Mouse (Mus musculus) G1E-ER4 (cell line): ENCODE measurements around the gene Wdpcp. TPM values are rescaled to one million over a fixed set of nuclear protein-coding genes. Genes with fewer than 3 reads are reported as not detected.
A peak's percentile ranks its signal among the peaks of the same experiment; 100 is the strongest.

ENCODE experiments used
- GATA1 ChIP-seq: IDR thresholded peaks from one replicate; pipeline ENCODE4 v1.8.0; 2012; ENCODE audit warnings: low read length, inconsistent platforms
- polyA plus RNA-seq: library from polyadenylated mRNA; stranded (reverse); fragments of >175 nt; gene quantifications from 2 replicates; pipeline ENCODE4 v1.2.3, GENCODE M21; 2012

Gene Wdpcp
- polyA plus RNA-seq: 0.08 and 0.18 TPM in 2 replicates

DNA sequence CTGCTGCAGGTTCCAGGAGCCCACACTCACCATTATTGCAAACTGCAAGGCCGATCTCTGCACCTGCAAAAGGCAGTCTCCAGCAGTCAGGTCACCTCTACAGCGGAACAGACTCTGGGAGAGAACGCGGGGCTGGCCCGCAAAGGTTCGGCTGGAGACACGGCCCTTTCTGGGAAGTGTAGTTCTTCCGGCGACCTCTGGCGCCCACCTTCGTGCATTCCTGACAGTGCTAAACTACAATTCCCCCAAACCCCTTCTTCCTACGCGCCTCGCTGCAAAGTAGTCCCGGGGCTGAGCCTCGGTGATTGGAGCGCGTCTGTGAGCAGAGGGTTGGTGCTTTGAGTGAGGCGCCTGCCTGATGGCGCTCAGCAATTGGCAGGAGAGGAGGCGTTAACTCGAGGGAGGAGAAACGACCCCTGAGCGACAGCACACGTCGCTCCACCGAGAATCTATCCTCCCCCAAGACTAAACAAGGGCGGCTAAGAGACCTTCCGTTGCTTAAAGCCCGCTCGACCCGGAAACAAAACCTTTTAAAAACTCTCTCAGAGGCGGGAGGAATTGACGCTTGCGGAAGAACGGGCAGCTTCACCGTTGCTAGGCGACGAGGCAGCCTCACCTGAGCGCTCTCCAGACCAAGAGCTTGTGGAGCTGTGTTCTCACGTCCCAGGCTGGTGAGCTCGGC, at the start of gene Wdpcp, which contains the start of gene Mdh1:
Wdpcp (plus strand) TSS at position 536 of the 682 bp plus-strand sequence.
Mdh1 (minus strand) TSS at position 668 of the 682 bp plus-strand sequence.
- no peak for TF ChIP-seq GATA1

DNA sequence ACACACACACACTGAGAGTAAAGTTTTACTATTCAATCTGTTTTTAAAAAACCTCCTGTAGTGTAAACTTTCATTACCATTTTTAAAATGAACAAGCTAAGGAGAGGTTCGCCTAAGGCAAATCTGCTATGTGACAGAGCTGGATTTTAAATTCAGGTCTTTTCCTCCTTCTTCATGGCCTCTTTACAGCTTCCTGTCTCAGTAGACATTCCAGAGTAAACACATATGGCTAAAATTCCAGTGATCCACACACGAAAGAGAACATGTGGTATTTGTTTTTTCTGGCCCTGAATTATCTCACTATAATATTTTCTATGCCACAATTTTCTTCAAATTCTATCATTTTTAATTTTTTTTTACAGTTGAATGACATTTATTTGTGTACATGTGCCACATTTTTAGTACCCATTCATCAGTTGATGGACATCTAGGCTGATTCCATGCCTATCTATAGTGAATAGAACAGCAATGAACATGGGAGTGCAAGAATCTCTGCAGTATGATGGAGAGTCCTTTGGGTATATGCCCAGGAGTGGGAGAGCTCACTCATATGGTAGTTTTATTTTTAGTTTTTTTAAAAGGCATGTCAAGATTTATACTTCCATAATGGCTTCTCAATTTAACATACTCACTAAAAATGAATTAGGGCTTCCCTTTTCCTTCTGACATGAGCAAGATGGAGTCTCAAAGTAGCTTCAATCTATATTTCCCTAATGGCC, 43.2 kb upstream of the Wdpcp start:
- TF ChIP-seq GATA1: no peak

DNA sequence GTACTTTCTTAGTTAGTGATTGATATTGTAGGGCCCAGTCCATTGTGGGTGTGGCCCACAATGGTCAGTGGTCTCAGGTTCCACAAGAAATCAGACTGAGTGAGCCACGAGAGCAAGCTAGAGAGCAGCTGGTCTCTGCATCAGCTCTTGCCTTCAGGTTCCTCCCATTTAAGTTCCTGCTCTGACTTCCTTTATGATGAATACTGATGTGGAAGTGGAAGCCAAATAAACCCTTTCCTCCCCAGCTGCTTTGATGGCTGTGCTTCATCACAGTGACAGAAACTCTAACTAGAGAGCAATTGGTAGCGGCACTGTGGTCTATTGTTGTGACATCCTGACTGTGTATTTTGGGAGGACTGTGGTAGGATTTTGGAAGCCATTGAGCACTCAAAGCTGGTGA, 32.0 kb upstream of the Wdpcp start:
- TF ChIP-seq GATA1: no peak

DNA sequence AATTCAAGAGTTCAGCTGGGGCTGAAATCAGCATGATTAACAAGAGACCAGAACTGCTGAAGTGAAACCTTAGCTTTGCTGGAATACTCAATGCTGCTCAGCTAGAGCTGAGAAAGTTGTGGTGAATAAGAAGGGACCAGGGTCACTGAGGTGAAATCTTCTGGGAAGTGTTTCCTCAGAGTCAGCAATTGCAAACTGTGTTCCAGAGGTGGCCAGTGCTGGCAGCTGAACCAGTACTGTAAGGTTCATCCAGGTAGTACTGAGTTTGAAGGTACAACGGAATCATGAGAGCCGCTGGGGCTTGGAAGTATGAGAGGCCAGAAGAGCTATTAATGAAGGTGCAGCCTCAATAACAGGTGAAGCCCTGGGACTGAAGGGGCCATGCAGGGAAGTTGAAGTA, 31.4 kb upstream of the Wdpcp start:
- no peak for TF ChIP-seq GATA1

DNA sequence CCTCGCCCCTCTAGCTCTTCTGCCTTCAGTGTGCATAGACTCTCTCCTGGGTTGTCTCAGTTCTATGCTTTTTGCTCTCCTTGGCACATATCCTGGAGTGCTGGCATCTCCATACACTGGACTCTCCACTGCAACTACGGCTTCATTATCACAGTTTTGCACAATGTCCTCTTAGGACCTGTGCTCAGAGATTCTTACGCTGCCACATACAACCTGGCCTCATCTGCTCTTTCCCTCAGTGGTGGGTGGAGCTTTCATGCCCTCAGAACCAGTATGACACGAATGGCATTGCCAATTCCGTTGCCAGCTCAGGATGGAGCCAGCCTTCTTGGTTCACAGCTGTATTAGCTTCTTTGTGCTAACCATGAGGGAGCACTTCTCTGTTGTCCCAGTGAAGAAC, 29.3 kb upstream of the Wdpcp start:
- TF ChIP-seq GATA1: no peak

DNA sequence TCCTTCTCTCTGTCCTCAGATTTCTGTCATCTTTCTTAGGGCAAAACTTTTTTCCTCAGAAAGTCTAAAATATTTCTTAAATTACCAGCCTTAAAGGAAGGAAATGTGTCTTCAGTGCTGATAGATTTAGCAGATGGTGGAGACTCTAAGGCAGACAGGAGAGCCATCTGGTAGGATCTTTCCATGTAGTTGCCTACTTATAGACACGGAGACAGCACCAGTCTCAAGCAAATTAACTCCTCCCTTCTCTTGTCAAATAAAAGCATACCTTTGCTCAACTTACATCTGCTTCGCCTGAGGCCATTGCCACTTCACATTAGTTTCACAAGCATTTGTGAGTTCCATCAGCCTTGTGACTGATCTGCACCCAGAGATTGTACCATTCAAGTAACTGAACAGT, 27.0 kb upstream of the Wdpcp start:
- TF ChIP-seq GATA1: no peak

DNA sequence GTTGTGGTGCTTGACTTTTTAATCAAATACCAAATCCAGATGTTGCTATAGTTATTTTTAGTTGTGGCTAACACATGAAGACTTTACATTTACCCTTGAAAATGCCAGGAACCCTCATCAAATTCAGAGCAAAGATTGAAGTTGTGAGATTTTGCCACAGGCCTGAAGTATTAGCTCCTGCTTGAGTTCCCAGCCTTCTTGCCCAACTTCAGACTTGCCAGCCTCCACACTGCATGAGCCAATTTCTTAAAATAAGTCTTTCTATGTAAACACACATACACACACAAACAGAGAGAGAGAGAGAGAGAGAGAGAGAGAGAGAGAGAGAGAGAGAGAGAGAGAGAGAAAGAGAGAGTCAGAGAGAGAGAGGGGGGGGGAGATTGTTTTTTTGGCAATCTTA, 26.1 kb upstream of the Wdpcp start:
- TF ChIP-seq GATA1: no peak

DNA sequence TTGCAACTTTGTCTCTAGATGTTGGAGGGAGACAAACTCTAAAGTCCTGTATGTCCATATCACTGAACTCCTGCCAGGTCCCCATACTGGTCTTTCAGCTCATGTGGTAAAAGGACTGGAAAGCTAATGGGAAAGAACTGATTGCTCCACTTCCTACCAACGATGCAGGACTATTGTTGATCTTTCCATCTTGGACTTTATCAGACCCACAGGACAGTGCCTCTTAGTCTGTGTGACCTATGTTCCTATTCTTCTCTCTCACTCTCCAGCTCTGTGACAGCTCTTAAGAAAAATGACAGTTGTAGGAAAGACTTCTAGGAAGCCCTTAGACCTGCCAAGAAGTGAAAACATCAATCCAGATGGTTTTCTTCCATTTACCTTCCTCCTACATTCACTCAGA, 25.4 kb upstream of the Wdpcp start:
- TF ChIP-seq GATA1: no peak

DNA sequence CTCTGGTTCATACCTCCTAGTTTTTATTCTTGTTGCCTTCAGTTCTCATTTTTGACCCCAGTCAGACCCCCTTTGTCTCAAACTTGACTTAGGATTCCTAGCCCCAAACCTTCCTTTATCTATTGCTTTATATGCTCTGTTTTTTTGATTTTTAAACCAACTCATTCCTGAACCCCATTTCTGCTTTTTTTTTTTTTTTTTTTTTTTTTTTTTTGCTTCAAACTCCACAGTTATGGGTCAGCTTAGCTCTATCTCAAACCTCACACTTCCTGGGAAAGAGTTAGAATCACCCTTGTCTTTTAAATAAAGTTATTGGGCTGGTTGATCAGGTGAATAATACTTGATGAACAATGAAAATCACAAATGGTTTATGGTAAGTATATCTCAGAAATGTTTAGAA, 24.5 kb upstream of the Wdpcp start:
- TF ChIP-seq GATA1: no peak

DNA sequence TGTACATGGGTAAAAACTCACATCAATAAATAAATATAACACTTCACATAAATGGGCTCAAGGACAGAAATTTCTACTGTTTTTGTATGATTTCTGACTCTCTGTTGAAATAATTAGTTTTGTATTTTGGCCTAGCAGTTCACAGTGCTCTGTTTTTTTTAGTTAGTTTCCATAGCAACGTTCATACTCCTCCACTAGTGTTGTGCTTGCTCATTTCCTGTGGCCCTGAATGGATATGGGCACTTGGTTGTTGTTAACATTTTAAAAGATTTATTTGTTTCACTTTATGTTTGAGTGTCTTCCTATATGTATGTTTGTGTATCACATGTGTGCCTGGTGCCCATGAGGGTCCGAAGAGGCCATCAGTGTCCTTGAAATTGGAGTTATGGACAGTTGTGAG, 23.0 kb upstream of the Wdpcp start:
- no peak for TF ChIP-seq GATA1

DNA sequence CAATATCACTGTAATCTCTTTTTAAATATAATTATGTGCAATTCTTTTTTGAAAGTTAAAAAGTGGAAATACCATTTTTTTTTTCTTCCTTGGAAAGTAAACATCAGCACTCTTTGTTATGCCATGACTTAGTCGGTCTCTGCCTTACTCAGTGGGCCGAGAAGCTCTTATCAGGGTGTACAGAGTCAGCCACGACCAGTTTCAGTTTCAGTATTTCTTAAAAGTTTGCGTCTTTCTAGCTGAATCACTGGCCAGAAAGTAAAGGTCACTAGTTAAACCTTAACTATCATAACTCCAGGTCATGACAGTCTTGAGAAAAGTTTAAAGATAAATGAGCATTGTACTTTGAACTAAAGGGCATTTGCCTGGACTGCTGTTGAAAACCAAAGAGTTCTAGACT, 22.3 kb upstream of the Wdpcp start:
- TF ChIP-seq GATA1: no peak

DNA sequence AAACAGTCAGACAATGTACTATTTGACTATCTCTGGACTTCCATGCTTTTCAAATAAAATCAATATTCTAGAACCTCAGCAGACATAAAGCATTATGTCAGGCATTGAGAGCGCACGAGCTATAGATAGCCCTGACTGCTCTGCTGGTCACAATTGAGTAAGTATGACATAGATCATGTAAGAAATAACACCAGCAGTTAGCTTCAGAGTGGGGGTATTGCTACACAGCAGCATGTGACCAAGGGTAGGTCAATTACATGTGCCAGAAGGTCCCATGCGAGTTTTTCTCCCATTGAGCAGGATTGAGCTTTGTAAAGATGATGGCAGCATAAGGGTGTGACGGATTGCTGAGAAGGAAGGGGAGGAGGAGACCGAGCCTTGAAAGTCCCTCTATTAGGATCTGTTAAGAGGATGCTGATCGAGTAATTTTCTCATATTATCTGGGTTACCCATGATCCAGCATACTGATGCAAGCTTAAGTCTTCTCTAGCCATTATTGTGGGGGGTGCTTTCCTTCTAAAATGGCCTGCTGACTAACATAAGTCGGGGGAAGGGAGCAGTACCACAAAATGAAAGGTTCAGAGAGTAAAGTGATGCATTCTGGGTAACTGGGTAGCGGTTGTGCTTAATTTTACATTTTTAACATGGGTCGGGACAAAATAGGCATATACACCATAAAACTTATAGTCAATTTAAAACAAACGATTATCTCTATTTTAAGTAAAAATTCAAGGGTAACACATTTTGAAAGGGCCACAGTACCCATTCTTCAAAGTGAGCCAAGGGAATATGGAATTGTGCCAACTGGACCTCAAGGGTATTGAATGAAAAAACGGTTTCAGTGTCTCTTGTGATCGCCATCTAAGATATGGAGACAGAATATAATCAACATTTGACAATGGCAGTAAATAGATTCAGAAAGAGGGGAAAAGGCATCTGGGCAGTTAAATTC, 21.5 kb upstream of the Wdpcp start:
- TF ChIP-seq GATA1: no peak

DNA sequence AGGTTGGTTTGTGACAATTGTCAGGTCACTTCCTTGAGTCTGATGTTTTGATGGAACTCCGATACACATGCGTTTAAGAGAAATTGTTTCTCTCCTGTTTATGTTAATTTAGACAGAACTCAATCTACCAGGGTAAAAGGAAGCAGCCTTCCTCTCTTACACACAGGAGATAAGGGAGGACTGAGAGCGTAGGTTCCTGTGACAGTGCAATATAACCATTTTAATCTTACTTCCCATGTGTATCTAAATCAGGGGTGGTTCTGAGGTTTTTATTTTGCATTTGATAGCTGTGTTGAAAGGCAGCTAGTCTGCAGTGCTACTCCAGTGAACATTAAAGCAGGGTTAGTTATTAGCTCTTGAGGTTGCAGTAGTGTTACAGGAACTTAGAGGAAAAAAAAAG, 20.0 kb upstream of the Wdpcp start:
- peak; percentile 50 for TF ChIP-seq GATA1

DNA sequence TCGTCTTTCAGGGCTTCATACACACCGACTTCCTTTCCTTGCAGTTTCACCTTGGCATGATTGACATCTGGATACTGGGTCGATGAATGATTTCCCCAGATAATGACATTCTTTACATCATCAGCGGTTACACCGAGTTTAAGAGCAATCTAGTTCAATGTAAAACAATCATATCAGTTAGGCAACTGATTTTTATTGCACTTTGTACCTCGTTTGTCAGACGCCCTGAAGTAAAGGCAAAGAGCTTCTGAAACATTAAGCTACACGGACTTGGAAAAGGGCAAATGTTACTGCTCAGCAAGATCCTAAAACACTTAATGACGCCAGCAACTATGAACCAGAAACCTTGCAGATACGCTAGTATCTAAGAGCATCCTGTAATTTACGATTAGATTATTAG, 12.3 kb upstream of the Wdpcp start:
- TF ChIP-seq GATA1: no peak

DNA sequence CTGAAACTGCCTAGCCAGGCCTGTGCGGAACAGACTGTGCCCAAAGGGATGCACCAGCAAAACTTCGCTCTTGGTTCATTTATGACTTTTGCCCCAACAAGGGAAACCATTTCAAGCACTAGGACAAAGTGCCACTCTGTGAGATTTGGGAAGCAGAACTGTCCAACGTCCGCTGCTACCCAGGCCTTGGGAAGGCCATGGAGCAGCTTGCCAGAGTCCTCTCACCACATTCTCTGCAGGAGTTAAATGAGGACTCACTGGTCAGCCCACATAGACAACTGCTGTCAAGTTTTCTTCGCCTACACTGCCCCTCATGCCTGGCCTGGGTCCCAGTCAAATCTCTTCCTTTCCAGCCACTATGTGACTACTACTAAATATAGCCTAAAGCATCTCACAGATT, 10.7 kb upstream of the Wdpcp start:
- no peak for TF ChIP-seq GATA1
